Mouse (Mus musculus) heart, embryonic 10.5 days (tissue): ENCODE results near the gene Gabbr1. TPM values are rescaled to one million over a fixed set of nuclear protein-coding genes. Genes with fewer than 3 reads are reported as not detected.

ENCODE experiments used
- DNase-seq: peaks from one replicate; pipeline ENCODE4 v3.0.0-alpha.2; 2017; ENCODE audit warnings: low spot score
- H3K27ac ChIP-seq: fragments of 300-500 bp; sonication (generic); 2 replicates; pipeline ENCODE4 v1.5.1; 2016; ENCODE audit warnings: mild to moderate bottlenecking
- H3K27me3 ChIP-seq: fragments of 300-500 bp; sonication (generic); 2 replicates; pipeline ENCODE4 v1.6.1; 2016; ENCODE audit warnings: mild to moderate bottlenecking; ENCODE audit not compliant: poor library complexity, insufficient read depth, severe bottlenecking
- H3K36me3 ChIP-seq: fragments of 300-500 bp; sonication (generic); 2 replicates; pipeline ENCODE4 v1.6.1; 2016; ENCODE audit warnings: mild to moderate bottlenecking, moderate library complexity
- H3K4me1 ChIP-seq: fragments of 300-500 bp; sonication (generic); 2 replicates; pipeline ENCODE4 v1.6.1; 2016; ENCODE audit warnings: mild to moderate bottlenecking
- H3K4me3 ChIP-seq: fragments of 300-500 bp; sonication (generic); 2 replicates; pipeline ENCODE4 v1.5.1; 2016; ENCODE audit warnings: mild to moderate bottlenecking, moderate library complexity
- H3K9me3 ChIP-seq: fragments of 300-500 bp; sonication (generic); 2 replicates; pipeline ENCODE4 v1.6.1; 2016; ENCODE audit warnings: mild to moderate bottlenecking, moderate library complexity
- WGBS: fragments of 180-500 bp; shearing (Covaris S2); methylation state at CpG from one replicate; pipeline ENCODE4 v1.1.7; 2016; 5-methylcytosine and 5-hydroxymethylcytosine counted together
- polyA plus RNA-seq: library from polyadenylated mRNA; unstranded; fragments of >200 nt; fragmentation: Nextera tagmentation; extraction: Ambion mirVana; gene quantifications from 2 replicates; pipeline ENCODE4 v1.2.1, GENCODE M21; 2016

Gene Gabbr1
- polyA plus RNA-seq, 1 experiment from 2014 or later = 9.6 TPM

- H3K36me3 ChIP-seq = peaks cover 88% of the 10 kb centered on the region
- no peaks in the 10 kb centered on the region for H3K27me3 ChIP-seq
- H3K4me1 ChIP-seq = no peaks in the 10 kb centered on the region
- no peak overlapping the region for H3K27ac ChIP-seq
- H3K9me3 ChIP-seq = no peaks in the 10 kb centered on the region
- DNase-seq = peak; percentile 63
- H3K4me3 ChIP-seq = no peak overlapping the region
- WGBS = 84% methylated on average over 8 of the region's 8 CpGs
Observed at GRCm38 (mm10) chr17:37070121-37070520, 24.4 kb downstream of the Gabbr1 start.

GRCm38 (mm10) chr17:37072080-37072729, 26.4 kb downstream of the Gabbr1 start:
- DNase-seq = peak; percentile 69
- WGBS = 84% methylated on average over 12 of the region's 12 CpGs
- Histone ChIP-seq H3K4me1 (no peaks in the 10 kb centered on the region), H3K27ac (no peak overlapping the region), H3K4me3 (no peak overlapping the region), H3K9me3 (no peaks in the 10 kb centered on the region), H3K36me3 (peaks cover 76% of the 10 kb centered on the region), H3K27me3 (no peaks in the 10 kb centered on the region)

GRCm38 (mm10) chr17:37072730-37073276, 27.0 kb downstream of the Gabbr1 start:
- H3K36me3 ChIP-seq = peaks cover 70% of the 10 kb centered on the region
- WGBS = 69% methylated on average over 11 of the region's 11 CpGs
- peak; percentile 60 for DNase-seq
- H3K4me3 ChIP-seq = no peak overlapping the region
- no peaks in the 10 kb centered on the region for H3K9me3 ChIP-seq
- H3K4me1 ChIP-seq = no peaks in the 10 kb centered on the region
- H3K27me3 ChIP-seq = no peaks in the 10 kb centered on the region
- H3K27ac ChIP-seq = no peak overlapping the region

- no peaks in the 10 kb centered on the region for H3K9me3 ChIP-seq
- H3K27me3 ChIP-seq = no peaks in the 10 kb centered on the region
- H3K36me3 ChIP-seq = peaks cover 47% of the 10 kb centered on the region
- H3K4me3 ChIP-seq = no peak overlapping the region
- H3K27ac ChIP-seq = no peak overlapping the region
- peaks cover 4% of the 10 kb centered on the region; the same call in 1 of the 2 replicates for H3K4me1 ChIP-seq
- WGBS = 78% methylated on average over 6 of the region's 6 CpGs
- no peak for DNase-seq
Observed at GRCm38 (mm10) chr17:37075181-37075580, 29.4 kb downstream of the Gabbr1 start.

GRCm38 (mm10) chr17:37075766-37076165, 30.0 kb downstream of the Gabbr1 start:
- H3K36me3 ChIP-seq = peaks cover 41% of the 10 kb centered on the region
- H3K4me3 ChIP-seq = no peak overlapping the region
- H3K27me3 ChIP-seq = no peaks in the 10 kb centered on the region
- WGBS = 71% methylated on average over 2 of the region's 2 CpGs
- no peak for DNase-seq
- H3K4me1 ChIP-seq = peaks cover 6% of the 10 kb centered on the region; the same call in 1 of the 2 replicates
- no peak overlapping the region for H3K27ac ChIP-seq
- no peaks in the 10 kb centered on the region for H3K9me3 ChIP-seq

- Histone ChIP-seq H3K27me3 (no peaks in the 10 kb centered on the region), H3K4me1 (peaks cover 6% of the 10 kb centered on the region; the same call in 1 of the 2 replicates), H3K27ac (no peak overlapping the region), H3K4me3 (no peak overlapping the region), H3K9me3 (no peaks in the 10 kb centered on the region), H3K36me3 (peaks cover 24% of the 10 kb centered on the region)
- 32% methylated on average over 1 of the region's 1 CpGs for WGBS
- no peak for DNase-seq
Observed at GRCm38 (mm10) chr17:37078193-37078592, 32.4 kb downstream of the Gabbr1 start.

GRCm38 (mm10) chr17:37078990-37079389, 33.2 kb downstream of the Gabbr1 start:
- WGBS = 32% methylated on average over 2 of the region's 2 CpGs
- no peaks in the 10 kb centered on the region for H3K9me3 ChIP-seq
- no peak overlapping the region for H3K27ac ChIP-seq
- peaks cover 16% of the 10 kb centered on the region for H3K36me3 ChIP-seq
- no peaks in the 10 kb centered on the region for H3K27me3 ChIP-seq
- no peak overlapping the region for H3K4me3 ChIP-seq
- no peak for DNase-seq
- peaks cover 6% of the 10 kb centered on the region; the same call in 1 of the 2 replicates for H3K4me1 ChIP-seq

- DNase-seq = no peak
- H3K4me1 ChIP-seq = peaks cover 6% of the 10 kb centered on the region; the same call in 1 of the 2 replicates
- H3K27me3 ChIP-seq = no peaks in the 10 kb centered on the region
- WGBS = 15% methylated on average over 5 of the region's 5 CpGs
- no peak overlapping the region for H3K4me3 ChIP-seq
- no peak overlapping the region for H3K27ac ChIP-seq
- peaks cover 7% of the 10 kb centered on the region; the same call in 1 of the 2 replicates for H3K36me3 ChIP-seq
- no peaks in the 10 kb centered on the region for H3K9me3 ChIP-seq
Observed at GRCm38 (mm10) chr17:37080119-37080518, 34.4 kb downstream of the Gabbr1 start.

- Histone ChIP-seq H3K9me3 (no peaks in the 10 kb centered on the region), H3K27ac (no peak overlapping the region), H3K36me3 (0 out of 2 replicates have a peak, but pooled peaks cover 1% of the 10 kb centered on the region), H3K4me3 (no peak overlapping the region), H3K4me1 (peaks cover 6% of the 10 kb centered on the region; the same call in 1 of the 2 replicates), H3K27me3 (no peaks in the 10 kb centered on the region)
- WGBS = 87% methylated on average over 4 of the region's 4 CpGs
- no peak for DNase-seq
Observed at GRCm38 (mm10) chr17:37081659-37082058, 35.9 kb downstream of the Gabbr1 start.

GRCm38 (mm10) chr17:37083327-37083726, 37.6 kb downstream of the Gabbr1 start:
- Histone ChIP-seq H3K4me3 (no peak overlapping the region), H3K27me3 (no peaks in the 10 kb centered on the region), H3K27ac (no peak overlapping the region), H3K9me3 (no peaks in the 10 kb centered on the region), H3K36me3 (no peaks in the 10 kb centered on the region), H3K4me1 (peaks cover 6% of the 10 kb centered on the region; the same call in 1 of the 2 replicates)
- DNase-seq = peak; percentile 88
- WGBS = 4% methylated on average over 8 of the region's 8 CpGs

GRCm38 (mm10) chr17:37084632-37085031, 38.9 kb downstream of the Gabbr1 start:
- Histone ChIP-seq H3K27ac (no peak overlapping the region), H3K27me3 (no peaks in the 10 kb centered on the region), H3K4me1 (peaks cover 6% of the 10 kb centered on the region; the same call in 1 of the 2 replicates), H3K4me3 (no peak overlapping the region), H3K36me3 (no peaks in the 10 kb centered on the region), H3K9me3 (no peaks in the 10 kb centered on the region)
- no peak for DNase-seq
- 59% methylated on average over 5 of the region's 5 CpGs for WGBS

GRCm38 (mm10) chr17:37085545-37085944, 39.8 kb downstream of the Gabbr1 start:
- no peaks in the 10 kb centered on the region for H3K36me3 ChIP-seq
- H3K9me3 ChIP-seq = no peaks in the 10 kb centered on the region
- no peak overlapping the region for H3K4me3 ChIP-seq
- WGBS = 71% methylated on average over 10 of the region's 10 CpGs
- H3K4me1 ChIP-seq = no peaks in the 10 kb centered on the region
- H3K27me3 ChIP-seq = no peaks in the 10 kb centered on the region
- H3K27ac ChIP-seq = no peak overlapping the region
- no peak for DNase-seq

GRCm38 (mm10) chr17:37088399-37088798, 42.6 kb downstream of the Gabbr1 start, which contains the start of gene Olfr90:
TSS of gene Olfr90 (minus strand) at chr17:37088499.
- Histone ChIP-seq H3K4me1 (no peaks in the 10 kb centered on the region), H3K27me3 (no peaks in the 10 kb centered on the region)

More at GRCm38 (mm10) chr17:37088399-37088798, 42.6 kb downstream of the Gabbr1 start, which contains the start of gene Olfr90:
- DNase-seq = no peak
- Histone ChIP-seq H3K4me3 (no peak within 1 kb of the TSS), H3K36me3 (no peaks in the 10 kb centered on the region), H3K27ac (no peak within 1 kb of the TSS), H3K9me3 (no peaks in the 10 kb centered on the region)
